7 mouse cellular contexts compared by ENCODE assay signal in genomic region chr4:44755553-44756133, GRCm38 (mm10). TPM values are rescaled to one million over a fixed set of nuclear protein-coding genes. Genes with fewer than 3 reads are reported as not detected.
DNase-seq lines count a peak whose midpoint lies in the region; ATAC-seq and TF ChIP-seq lines count a peak whose summit lies in the region.

Gene Zcchc7 (plus strand): TSS chr4:44755877.

- H3K9ac ChIP-seq in embryonic facial prominence, embryonic 12.5 days, result peak within 1 kb of the TSS; percentile 86
- peak within 1 kb of the TSS; percentile 96 for H3K9ac ChIP-seq in heart, embryonic 15.5 days
- H3K9ac ChIP-seq in neural tube, embryonic 14.5 days (replicated peaks; ENCODE audit: low read depth, low read length), result peak within 1 kb of the TSS; percentile 88

- H3K27me3 ChIP-seq in testis, adult 2 months (ENCODE audit: control insufficient read depth, insufficient read depth, low read length), result no peaks in the 10 kb centered on the region
- 0 out of 2 replicates have a peak, but pooled peaks cover 2% of the 10 kb centered on the region for H3K27me3 ChIP-seq in embryonic facial prominence, embryonic 12.5 days
- no peaks in the 10 kb centered on the region for H3K27me3 ChIP-seq in heart, embryonic 15.5 days
- no peaks in the 10 kb centered on the region for H3K27me3 ChIP-seq in neural tube, embryonic 14.5 days (ENCODE audit: control insufficient read depth, insufficient read depth, low read length)

- H3K4me3 ChIP-seq in testis, adult 2 months (ENCODE audit: control insufficient read depth, low read depth, low read length), result peak within 1 kb of the TSS; percentile 91
- H3K4me3 ChIP-seq in embryonic facial prominence, embryonic 12.5 days, result peak within 1 kb of the TSS; percentile 85
- peak within 1 kb of the TSS; percentile 90 for H3K4me3 ChIP-seq in heart, embryonic 15.5 days
- H3K4me3 ChIP-seq in neural tube, embryonic 14.5 days (ENCODE audit: low read depth, low read length), result peak within 1 kb of the TSS; percentile 76

- H3K9me3 ChIP-seq in embryonic facial prominence, embryonic 12.5 days, result no peaks in the 10 kb centered on the region
- H3K9me3 ChIP-seq in heart, embryonic 15.5 days (replicated peaks), result no peaks in the 10 kb centered on the region
- no peaks in the 10 kb centered on the region for H3K9me3 ChIP-seq in neural tube, embryonic 14.5 days (ENCODE audit: control insufficient read depth, low read length)

- H3K36me3 ChIP-seq in testis, adult 2 months (ENCODE audit: control insufficient read depth, insufficient read depth, low read length), result no peaks in the 10 kb centered on the region
- no peaks in the 10 kb centered on the region for H3K36me3 ChIP-seq in embryonic facial prominence, embryonic 12.5 days
- H3K36me3 ChIP-seq in heart, embryonic 15.5 days, result no peaks in the 10 kb centered on the region
- H3K36me3 ChIP-seq in neural tube, embryonic 14.5 days (ENCODE audit: control insufficient read depth, insufficient read depth, low read length), result no peaks in the 10 kb centered on the region

- ATAC-seq in embryonic facial prominence, embryonic 12.5 days (ENCODE audit: insufficient number of reproducible peaks, insufficient read depth, low FRiP score, low TSS enrichment), result 0 out of 2 replicates have a peak, but pooled peaks have one; percentile 31
- ATAC-seq in heart, embryonic 15.5 days (replicated peaks; ENCODE audit: insufficient number of reproducible peaks, insufficient read depth, low FRiP score, low read depth), result 0 out of 2 replicates have a peak, but pooled peaks have one; percentile 15
- ATAC-seq in neural tube, embryonic 14.5 days (ENCODE audit: low read depth), result peak; percentile 68

- H3K4me2 ChIP-seq in embryonic facial prominence, embryonic 12.5 days (replicated peaks), result peak within 1 kb of the TSS; percentile 74
- peak within 1 kb of the TSS; percentile 77 for H3K4me2 ChIP-seq in heart, embryonic 15.5 days
- H3K4me2 ChIP-seq in neural tube, embryonic 14.5 days (ENCODE audit: low read depth, low read length), result peak within 1 kb of the TSS; percentile 80

- no peaks in the 10 kb centered on the region for H3K4me1 ChIP-seq in testis, adult 2 months (ENCODE audit: control insufficient read depth, insufficient read depth, low read length)
- H3K4me1 ChIP-seq in embryonic facial prominence, embryonic 12.5 days, result 0 out of 2 replicates have a peak, but pooled peaks cover 2% of the 10 kb centered on the region
- peaks cover 11% of the 10 kb centered on the region for H3K4me1 ChIP-seq in heart, embryonic 15.5 days (replicated peaks)
- peaks cover 5% of the 10 kb centered on the region; the same call in 1 of the 2 replicates for H3K4me1 ChIP-seq in neural tube, embryonic 14.5 days (ENCODE audit: control insufficient read depth, insufficient read depth, low read length)

- no peak for DNase-seq in testis, postnatal 14 days (ENCODE audit: low spot score)
- no peak for DNase-seq in left cerebral cortex, postnatal 4 days
- no peak for DNase-seq in thymus, postnatal 36 days

- TF ChIP-seq CTCF in testis, adult 2 months (IDR thresholded peaks at IDR 0.05; ENCODE audit: control insufficient read depth, insufficient read depth, insufficient replicate concordance, low read depth, low read length), result no peak

- intact Hi-C loops in left cerebral cortex, postnatal 4 days (cut with DNase I), result loop anchor here (10.0 kb wide), 1 partner anchor 149 kb away; no protein-coding TSS in a partner anchor

- 6% methylated on average over 15 of the region's 15 CpGs for WGBS in embryonic facial prominence, embryonic 12.5 days
- 5% methylated on average over 15 of the region's 15 CpGs for WGBS in heart, embryonic 15.5 days
- WGBS in neural tube, embryonic 14.5 days, result 4% methylated on average over 15 of the region's 15 CpGs

- H3K27ac ChIP-seq in testis, adult 2 months (ENCODE audit: control insufficient read depth, insufficient read depth, low read depth, low read length), result peak within 1 kb of the TSS; percentile 83
- peak within 1 kb of the TSS; percentile 89 for H3K27ac ChIP-seq in embryonic facial prominence, embryonic 12.5 days
- peak within 1 kb of the TSS; percentile 92 for H3K27ac ChIP-seq in heart, embryonic 15.5 days
- peak within 1 kb of the TSS; percentile 92 for H3K27ac ChIP-seq in neural tube, embryonic 14.5 days (ENCODE audit: low read depth, low read length)

- TF ChIP-seq POLR2A in testis, adult 2 months (IDR thresholded peaks at IDR 0.05; ENCODE audit: control insufficient read depth, low read depth, low read length), result no peak

RNA-seq across cellular contexts. Expression of gene Zcchc7, which starts in this region (rescaled TPM):
- 22.6 and 25.3 TPM in 2 replicates for polyA plus RNA-seq in testis, adult 2 months (2012; rRNA removed)
- polyA plus RNA-seq in embryonic facial prominence, embryonic 12.5 days (2016; fragmentation: Nextera tagmentation; extraction: Ambion mirVana), result 33.2 and 37.8 TPM in 2 replicates
- 22.1 and 25.3 TPM in 2 replicates for polyA plus RNA-seq in heart, embryonic 15.5 days (2015; fragmentation: Nextera tagmentation; extraction: Ambion mirVana)
- 10 to 100 TPM; 68.9 to 70.7 TPM for total RNA-seq in left cerebral cortex, postnatal 4 days (2021)
- polyA plus RNA-seq in neural tube, embryonic 14.5 days (2014; fragmentation: Nextera tagmentation; extraction: Ambion mirVana), result 39.5 and 53.6 TPM in 2 replicates

Comparison
In these comparisons a context has a peak if more than half of its experiments do, and no peak if none do; other contexts are left out.
1. ATAC-seq: peak in every context shown above with its lines; median percentile 68 in neural tube, embryonic 14.5 days; 31 in embryonic facial prominence, embryonic 12.5 days; 15 in heart, embryonic 15.5 days.